Mouse (Mus musculus): ENCODE data around the gene Dync1h1. TPM values are rescaled to one million over a fixed set of nuclear protein-coding genes. Genes with fewer than 3 reads are reported as not detected.
"Not testable (repeated sequence)": the region's sequence is repeated elsewhere in the genome, so short reads cannot be mapped to it uniquely, and the experiment has no call there.

Gene Dync1h1
- polyA plus RNA-seq, 1 experiment from 2014 or later: 61.2 TPM

GRCm38 (mm10) chr12:110681191-110681590, 79.9 kb downstream of the Dync1h1 start:
- 66% methylated on average over 7 of the region's 7 CpGs for WGBS
- no peak for ATAC-seq (ENCODE audit: insufficient number of reproducible peaks, insufficient read depth, low FRiP score, low TSS enrichment, low read depth)
- H3K4me2 ChIP-seq: no peak overlapping the region

GRCm38 (mm10) chr12:110681878-110682277, 80.6 kb downstream of the Dync1h1 start:
- H3K36me3 ChIP-seq: peaks cover 10% of the 10 kb centered on the region
- no peaks in the 10 kb centered on the region for H3K27me3 ChIP-seq
- no peak overlapping the region for H3K9ac ChIP-seq (replicated peaks)
- no peak for ATAC-seq (ENCODE audit: insufficient number of reproducible peaks, insufficient read depth, low FRiP score, low TSS enrichment, low read depth)
- H3K9me3 ChIP-seq: no peaks in the 10 kb centered on the region
- H3K4me1 ChIP-seq (replicated peaks): peaks cover 4% of the 10 kb centered on the region; the same call in 1 of the 2 replicates
- no peak overlapping the region for H3K4me3 ChIP-seq (replicated peaks)
- H3K27ac ChIP-seq: no peak overlapping the region
- no peak overlapping the region for H3K4me2 ChIP-seq
- WGBS: 63% methylated on average over 3 of the region's 3 CpGs

More at GRCm38 (mm10) chr12:110681191-110681590, 79.9 kb downstream of the Dync1h1 start:
- Histone ChIP-seq H3K27ac (no peak overlapping the region), H3K9me3 (no peaks in the 10 kb centered on the region), H3K4me1 (replicated peaks) (peaks cover 4% of the 10 kb centered on the region; the same call in 1 of the 2 replicates), H3K36me3 (0 out of 2 replicates have a peak, but pooled peaks cover 4% of the 10 kb centered on the region), H3K9ac (replicated peaks) (no peak overlapping the region), H3K27me3 (no peaks in the 10 kb centered on the region), H3K4me3 (replicated peaks) (no peak overlapping the region)

GRCm38 (mm10) chr12:110682561-110683299, 81.5 kb downstream of the Dync1h1 start, which contains the start of gene 1700001K19Rik:
Gene 1700001K19Rik (minus strand): TSS chr12:110682619.
- no peaks in the 10 kb centered on the region for H3K27me3 ChIP-seq
- H3K9ac ChIP-seq (replicated peaks): no peak within 1 kb of the TSS; the same call in 1 of the 2 replicates
- no peak within 1 kb of the TSS for H3K4me3 ChIP-seq (replicated peaks)
- peaks cover 4% of the 10 kb centered on the region; the same call in 1 of the 2 replicates for H3K4me1 ChIP-seq (replicated peaks)
- no peak for ATAC-seq (ENCODE audit: insufficient number of reproducible peaks, insufficient read depth, low FRiP score, low TSS enrichment, low read depth)
- H3K4me2 ChIP-seq: no peak within 1 kb of the TSS
- H3K36me3 ChIP-seq: peaks cover 17% of the 10 kb centered on the region
- WGBS: 76% methylated on average over 9 of the region's 9 CpGs
- no peak within 1 kb of the TSS for H3K27ac ChIP-seq
- H3K9me3 ChIP-seq: no peaks in the 10 kb centered on the region

- no CpG with 5 or more reads among the region's 1 CpGs for WGBS
- H3K4me2 ChIP-seq: no peak overlapping the region
- no peak for ATAC-seq (ENCODE audit: insufficient number of reproducible peaks, insufficient read depth, low FRiP score, low TSS enrichment, low read depth)
- H3K4me1 ChIP-seq (replicated peaks): peaks cover 4% of the 10 kb centered on the region; the same call in 1 of the 2 replicates
- H3K9ac ChIP-seq (replicated peaks): no peak overlapping the region
- H3K9me3 ChIP-seq: no peaks in the 10 kb centered on the region
- no peaks in the 10 kb centered on the region for H3K27me3 ChIP-seq
- no peak overlapping the region for H3K27ac ChIP-seq
- no peak overlapping the region for H3K4me3 ChIP-seq (replicated peaks)
- peaks cover 26% of the 10 kb centered on the region for H3K36me3 ChIP-seq
Measured at GRCm38 (mm10) chr12:110683580-110683979, 82.3 kb downstream of the Dync1h1 start.

GRCm38 (mm10) chr12:110687894-110688734, 86.9 kb downstream of the Dync1h1 start:
- no peak overlapping the region for H3K9ac ChIP-seq (replicated peaks)

GRCm38 (mm10) chr12:110688921-110689320, 87.7 kb downstream of the Dync1h1 start:
- H3K4me3 ChIP-seq (replicated peaks); H3K9me3 ChIP-seq; H3K4me1 ChIP-seq (replicated peaks); H3K27me3 ChIP-seq; H3K27ac ChIP-seq; H3K4me2 ChIP-seq; H3K9ac ChIP-seq (replicated peaks); ATAC-seq (ENCODE audit: insufficient number of reproducible peaks, insufficient read depth, low FRiP score, low TSS enrichment, low read depth): not testable (repeated sequence)
- 91% methylated on average over 3 of the region's 3 CpGs for WGBS
- peaks cover 70% of the 10 kb centered on the region for H3K36me3 ChIP-seq

More at GRCm38 (mm10) chr12:110687894-110688734, 86.9 kb downstream of the Dync1h1 start:
- 0 out of 2 replicates have a peak, but pooled peaks cover 3% of the 10 kb centered on the region for H3K4me1 ChIP-seq (replicated peaks)
- no peak overlapping the region for H3K4me2 ChIP-seq
- ATAC-seq (ENCODE audit: insufficient number of reproducible peaks, insufficient read depth, low FRiP score, low TSS enrichment, low read depth): no peak
- no peaks in the 10 kb centered on the region for H3K9me3 ChIP-seq
- no peak overlapping the region for H3K27ac ChIP-seq
- WGBS: 76% methylated on average over 12 of the region's 12 CpGs
- no peaks in the 10 kb centered on the region for H3K27me3 ChIP-seq
- H3K36me3 ChIP-seq: peaks cover 63% of the 10 kb centered on the region
- no peak overlapping the region for H3K4me3 ChIP-seq (replicated peaks)

GRCm38 (mm10) chr12:110689919-110690643, 88.8 kb downstream of the Dync1h1 start:
- H3K4me2 ChIP-seq: no peak overlapping the region
- WGBS: 86% methylated on average over 6 of the region's 6 CpGs
- peaks cover 11% of the 10 kb centered on the region for H3K4me1 ChIP-seq (replicated peaks)
- H3K9ac ChIP-seq (replicated peaks): no peak overlapping the region
- no peaks in the 10 kb centered on the region for H3K27me3 ChIP-seq
- ATAC-seq (ENCODE audit: insufficient number of reproducible peaks, insufficient read depth, low FRiP score, low TSS enrichment, low read depth): no peak
- H3K4me3 ChIP-seq (replicated peaks): no peak overlapping the region
- peaks cover 79% of the 10 kb centered on the region for H3K36me3 ChIP-seq
- no peaks in the 10 kb centered on the region for H3K9me3 ChIP-seq
- H3K27ac ChIP-seq: no peak overlapping the region

GRCm38 (mm10) chr12:110693378-110693777, 92.1 kb downstream of the Dync1h1 start:
- H3K9me3 ChIP-seq; ATAC-seq (ENCODE audit: insufficient number of reproducible peaks, insufficient read depth, low FRiP score, low TSS enrichment, low read depth); H3K27ac ChIP-seq; H3K4me3 ChIP-seq (replicated peaks); H3K9ac ChIP-seq (replicated peaks); H3K4me2 ChIP-seq; H3K27me3 ChIP-seq: not testable (repeated sequence)
- WGBS: 84% methylated on average over 5 of the region's 5 CpGs
- peaks cover 11% of the 10 kb centered on the region for H3K4me1 ChIP-seq (replicated peaks)
- H3K36me3 ChIP-seq: peaks cover 56% of the 10 kb centered on the region

GRCm38 (mm10) chr12:110695676-110696171, 94.5 kb downstream of the Dync1h1 start:
- Histone ChIP-seq H3K9me3 (no peaks in the 10 kb centered on the region), H3K36me3 (peaks cover 32% of the 10 kb centered on the region), H3K9ac (replicated peaks) (peak overlapping the region; percentile 98), H3K27me3 (no peaks in the 10 kb centered on the region), H3K4me3 (replicated peaks) (peak overlapping the region; percentile 99), H3K4me1 (replicated peaks) (peaks cover 11% of the 10 kb centered on the region), H3K27ac (peak overlapping the region; percentile 94), H3K4me2 (peak overlapping the region; percentile 66)
- peak; percentile 7; the same call in 1 of the 2 replicates for ATAC-seq (ENCODE audit: insufficient number of reproducible peaks, insufficient read depth, low FRiP score, low TSS enrichment, low read depth)
- WGBS: under 1% methylated on average over 55 of the region's 55 CpGs

- Histone ChIP-seq H3K4me2 (peak overlapping the region; percentile 77), H3K4me3 (replicated peaks) (peak overlapping the region; percentile 99), H3K4me1 (replicated peaks) (peaks cover 16% of the 10 kb centered on the region), H3K36me3 (peaks cover 30% of the 10 kb centered on the region), H3K9ac (replicated peaks) (peak overlapping the region; percentile 98), H3K27me3 (no peaks in the 10 kb centered on the region), H3K9me3 (no peaks in the 10 kb centered on the region), H3K27ac (peak overlapping the region; percentile 94)
- WGBS: under 1% methylated on average over 88 of the region's 89 CpGs
- peak; percentile 93 for ATAC-seq (ENCODE audit: insufficient number of reproducible peaks, insufficient read depth, low FRiP score, low TSS enrichment, low read depth)
Measured at GRCm38 (mm10) chr12:110696173-110696974, 95.1 kb downstream of the Dync1h1 start.
